ENCODE assay signal across 8 mouse cellular contexts in genomic region chr8:85027516-85027855, GRCm38 (mm10). TPM values are rescaled to one million over a fixed set of nuclear protein-coding genes. Genes with fewer than 3 reads are reported as not detected.
DNase-seq lines count a peak whose midpoint lies in the region; ATAC-seq and TF ChIP-seq lines count a peak whose summit lies in the region.

No protein-coding gene starts in this region.

- no peak for DNase-seq in testis, postnatal 14 days (ENCODE audit: low spot score)
- no peak for DNase-seq in cerebellum, postnatal 14 days
- no peak for DNase-seq in right cerebral cortex, postnatal 14 days
- DNase-seq in gastrocnemius, adult 8-10 months (ENCODE audit: low spot score in 2 of 2): no peak

- no peak for TF ChIP-seq POLR2A in testis, adult 2 months (IDR thresholded peaks at IDR 0.05; ENCODE audit: control insufficient read depth, low read depth, low read length)

- no peaks in the 10 kb centered on the region for H3K36me3 ChIP-seq in testis, adult 2 months (ENCODE audit: control insufficient read depth, insufficient read depth, low read length)
- H3K36me3 ChIP-seq in embryonic facial prominence, embryonic 12.5 days: peaks cover 52% of the 10 kb centered on the region
- H3K36me3 ChIP-seq in intestine, postnatal 0 days (ENCODE audit: control insufficient read depth, insufficient read depth): peaks cover 35% of the 10 kb centered on the region
- peaks cover 13% of the 10 kb centered on the region for H3K36me3 ChIP-seq in midbrain, embryonic 16.5 days (ENCODE audit: control insufficient read depth, insufficient read depth, low read length)

- H3K4me3 ChIP-seq in testis, adult 2 months (ENCODE audit: control insufficient read depth, low read depth, low read length): peak overlapping the region; percentile 99
- H3K4me3 ChIP-seq in embryonic facial prominence, embryonic 12.5 days: peak overlapping the region; percentile 96
- H3K4me3 ChIP-seq in intestine, postnatal 0 days (ENCODE audit: low read depth, low read length): peak overlapping the region; percentile 99
- H3K4me3 ChIP-seq in midbrain, embryonic 16.5 days (ENCODE audit: low read depth, low read length): peak overlapping the region; percentile 95

- H3K4me1 ChIP-seq in testis, adult 2 months (ENCODE audit: control insufficient read depth, insufficient read depth, low read length): peaks cover 5% of the 10 kb centered on the region
- peaks cover 34% of the 10 kb centered on the region for H3K4me1 ChIP-seq in embryonic facial prominence, embryonic 12.5 days
- H3K4me1 ChIP-seq in intestine, postnatal 0 days (replicated peaks; ENCODE audit: control insufficient read depth, insufficient read depth, low read length): 0 out of 2 replicates have a peak, but pooled peaks cover 5% of the 10 kb centered on the region
- H3K4me1 ChIP-seq in midbrain, embryonic 16.5 days (ENCODE audit: control insufficient read depth, insufficient read depth, low read length): peaks cover 34% of the 10 kb centered on the region

- no peak for TF ChIP-seq CTCF in testis, adult 2 months (IDR thresholded peaks at IDR 0.05; ENCODE audit: control insufficient read depth, insufficient read depth, insufficient replicate concordance, low read depth, low read length)
- TF ChIP-seq CTCF in intestine, postnatal 0 days (IDR thresholded peaks at IDR 0.05; ENCODE audit: low read depth): no peak

- peak overlapping the region; percentile 97 for H3K4me2 ChIP-seq in embryonic facial prominence, embryonic 12.5 days (replicated peaks)
- peak overlapping the region; percentile 91 for H3K4me2 ChIP-seq in intestine, postnatal 0 days (replicated peaks; ENCODE audit: low read depth)
- peak overlapping the region; percentile 75 for H3K4me2 ChIP-seq in midbrain, embryonic 16.5 days (ENCODE audit: low read length)

- no peak for ATAC-seq in embryonic facial prominence, embryonic 12.5 days (ENCODE audit: insufficient number of reproducible peaks, insufficient read depth, low FRiP score, low TSS enrichment)
- ATAC-seq in intestine, postnatal 0 days: no peak
- ATAC-seq in midbrain, embryonic 16.5 days: no peak

- WGBS in embryonic facial prominence, embryonic 12.5 days: 2% methylated on average over 13 of the region's 13 CpGs
- WGBS in intestine, postnatal 0 days: 1% methylated on average over 13 of the region's 13 CpGs
- 2% methylated on average over 13 of the region's 13 CpGs for WGBS in midbrain, embryonic 16.5 days

- no peaks in the 10 kb centered on the region for H3K27me3 ChIP-seq in testis, adult 2 months (ENCODE audit: control insufficient read depth, insufficient read depth, low read length)
- H3K27me3 ChIP-seq in embryonic facial prominence, embryonic 12.5 days: no peaks in the 10 kb centered on the region
- no peaks in the 10 kb centered on the region for H3K27me3 ChIP-seq in intestine, postnatal 0 days (replicated peaks; ENCODE audit: control insufficient read depth, insufficient read depth, low read length)
- no peaks in the 10 kb centered on the region for H3K27me3 ChIP-seq in midbrain, embryonic 16.5 days (ENCODE audit: control insufficient read depth, insufficient read depth, low read depth, low read length)

- no peaks in the 10 kb centered on the region for H3K9me3 ChIP-seq in embryonic facial prominence, embryonic 12.5 days
- H3K9me3 ChIP-seq in intestine, postnatal 0 days (ENCODE audit: control insufficient read depth): no peaks in the 10 kb centered on the region
- no peaks in the 10 kb centered on the region for H3K9me3 ChIP-seq in midbrain, embryonic 16.5 days (replicated peaks; ENCODE audit: control insufficient read depth, low read length, poor library complexity, severe bottlenecking)

- H3K9ac ChIP-seq in embryonic facial prominence, embryonic 12.5 days: peak overlapping the region; percentile 99
- peak overlapping the region; percentile 96 for H3K9ac ChIP-seq in intestine, postnatal 0 days (ENCODE audit: low read depth, low read length)
- peak overlapping the region; percentile 99 for H3K9ac ChIP-seq in midbrain, embryonic 16.5 days (ENCODE audit: low read depth, low read length)

- H3K27ac ChIP-seq in testis, adult 2 months (ENCODE audit: control insufficient read depth, insufficient read depth, low read depth, low read length): peak overlapping the region; percentile 19; the same call in 1 of the 2 replicates
- peak overlapping the region; percentile 91 for H3K27ac ChIP-seq in embryonic facial prominence, embryonic 12.5 days
- peak overlapping the region; percentile 93 for H3K27ac ChIP-seq in intestine, postnatal 0 days (ENCODE audit: low read depth, low read length)
- H3K27ac ChIP-seq in midbrain, embryonic 16.5 days (ENCODE audit: low read length): peak overlapping the region; percentile 92

RNA-seq across cellular contexts. Expression of gene Trir, which starts 0.9 kb away (rescaled TPM):
- polyA plus RNA-seq in testis, adult 2 months (2012; rRNA removed): 82.1 and 88.6 TPM in 2 replicates
- polyA plus RNA-seq in embryonic facial prominence, embryonic 12.5 days (2016; fragmentation: Nextera tagmentation; extraction: Ambion mirVana): 160 and 176 TPM in 2 replicates
- polyA plus RNA-seq in intestine, postnatal 0 days (2015; fragmentation: Nextera tagmentation; extraction: Ambion mirVana): 121 and 122 TPM in 2 replicates
- polyA plus RNA-seq in midbrain, embryonic 16.5 days (2015; fragmentation: Nextera tagmentation; extraction: Ambion mirVana): 114 and 120 TPM in 2 replicates
- 10 to 100 TPM; 57.5 to 74.2 (median 66.1) TPM for total RNA-seq in gastrocnemius, adult 8-10 months (2022)

RNA-seq across cellular contexts. Expression of gene Asna1, which starts 2.4 kb away (rescaled TPM):
- polyA plus RNA-seq in testis, adult 2 months (2012; rRNA removed): 203 and 208 TPM in 2 replicates
- 125 and 132 TPM in 2 replicates for polyA plus RNA-seq in embryonic facial prominence, embryonic 12.5 days (2016; fragmentation: Nextera tagmentation; extraction: Ambion mirVana)
- polyA plus RNA-seq in intestine, postnatal 0 days (2015; fragmentation: Nextera tagmentation; extraction: Ambion mirVana): 98.4 and 105 TPM in 2 replicates
- 148 and 149 TPM in 2 replicates for polyA plus RNA-seq in midbrain, embryonic 16.5 days (2015; fragmentation: Nextera tagmentation; extraction: Ambion mirVana)
- total RNA-seq in gastrocnemius, adult 8-10 months (2022): 10 to 100 TPM; 57.1 to 67.3 (median 58.8) TPM

RNA-seq across cellular contexts. Expression of gene Tnpo2, which starts 9.2 kb away (rescaled TPM):
- 44.7 and 44.9 TPM in 2 replicates for polyA plus RNA-seq in testis, adult 2 months (2012; rRNA removed)
- 31.7 and 33.3 TPM in 2 replicates for polyA plus RNA-seq in embryonic facial prominence, embryonic 12.5 days (2016; fragmentation: Nextera tagmentation; extraction: Ambion mirVana)
- 9.8 and 10.9 TPM in 2 replicates for polyA plus RNA-seq in intestine, postnatal 0 days (2015; fragmentation: Nextera tagmentation; extraction: Ambion mirVana)
- 65.1 and 73.5 TPM in 2 replicates for polyA plus RNA-seq in midbrain, embryonic 16.5 days (2015; fragmentation: Nextera tagmentation; extraction: Ambion mirVana)
- total RNA-seq in gastrocnemius, adult 8-10 months (2022): 10 to 100 TPM; 28.3 to 38.4 (median 32.6) TPM

RNA-seq across cellular contexts. Expression of gene Best2, which starts 13.2 kb away (rescaled TPM):
- 0.08 TPM in 1 of 2 replicates, not detected in the other for polyA plus RNA-seq in testis, adult 2 months (2012; rRNA removed)
- 0.08 TPM in 1 of 2 replicates, not detected in the other for polyA plus RNA-seq in embryonic facial prominence, embryonic 12.5 days (2016; fragmentation: Nextera tagmentation; extraction: Ambion mirVana)
- polyA plus RNA-seq in intestine, postnatal 0 days (2015; fragmentation: Nextera tagmentation; extraction: Ambion mirVana): 0.66 TPM in 1 of 2 replicates, not detected in the other
- polyA plus RNA-seq in midbrain, embryonic 16.5 days (2015; fragmentation: Nextera tagmentation; extraction: Ambion mirVana): not detected in 2 replicates
- total RNA-seq in gastrocnemius, adult 8-10 months (2022): not detected

RNA-seq across cellular contexts. Expression of gene Fbxw9, which starts 32.4 kb away (rescaled TPM):
- 83.8 and 91.5 TPM in 2 replicates for polyA plus RNA-seq in testis, adult 2 months (2012; rRNA removed)
- 32.8 and 35.8 TPM in 2 replicates for polyA plus RNA-seq in embryonic facial prominence, embryonic 12.5 days (2016; fragmentation: Nextera tagmentation; extraction: Ambion mirVana)
- polyA plus RNA-seq in intestine, postnatal 0 days (2015; fragmentation: Nextera tagmentation; extraction: Ambion mirVana): 22.1 and 25.8 TPM in 2 replicates
- polyA plus RNA-seq in midbrain, embryonic 16.5 days (2015; fragmentation: Nextera tagmentation; extraction: Ambion mirVana): 79.5 and 93.5 TPM in 2 replicates
- total RNA-seq in gastrocnemius, adult 8-10 months (2022): 1 to 10 TPM; 1.4 to 2.5 (median 1.8) TPM

Comparison
In these comparisons a context has a peak if more than half of its experiments do, and no peak if none do; other contexts are left out.
1. H3K27ac ChIP-seq: peak in every context shown above with its lines; median percentile 93 in intestine, postnatal 0 days; 92 in midbrain, embryonic 16.5 days; 91 in embryonic facial prominence, embryonic 12.5 days; 19 in testis, adult 2 months.